Mouse (Mus musculus): ENCODE measurements at regions not wholly inside any gene's neighbourhood (a gene's known extent, or its start where the extent isn't known, plus 50 kb on each side); places are given as distances from the start of the nearest gene placed in this dataset.

DNA sequence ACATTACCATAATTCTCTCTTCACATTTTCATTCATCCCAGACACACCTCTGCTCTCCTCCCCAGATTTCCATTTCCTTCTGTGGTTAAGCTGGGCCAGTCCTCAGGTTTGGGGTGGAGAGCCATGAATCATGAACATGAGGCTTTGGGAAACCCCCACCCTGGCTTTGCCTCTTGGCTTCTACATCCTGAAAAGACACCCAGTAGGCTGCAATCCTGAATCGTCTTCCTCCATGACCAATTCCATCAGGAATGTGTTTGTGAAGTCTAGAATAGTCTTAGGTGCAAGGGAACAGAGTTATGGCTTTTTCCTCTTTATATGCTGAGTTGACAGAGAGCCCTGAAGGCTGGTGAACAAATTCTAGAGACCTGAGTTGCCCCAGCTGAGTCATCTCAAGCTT, 87.0 kb upstream of the Klf7 start:
- DNase-seq (ENCODE audit: extremely low read depth, low read depth), result no peak

DNA sequence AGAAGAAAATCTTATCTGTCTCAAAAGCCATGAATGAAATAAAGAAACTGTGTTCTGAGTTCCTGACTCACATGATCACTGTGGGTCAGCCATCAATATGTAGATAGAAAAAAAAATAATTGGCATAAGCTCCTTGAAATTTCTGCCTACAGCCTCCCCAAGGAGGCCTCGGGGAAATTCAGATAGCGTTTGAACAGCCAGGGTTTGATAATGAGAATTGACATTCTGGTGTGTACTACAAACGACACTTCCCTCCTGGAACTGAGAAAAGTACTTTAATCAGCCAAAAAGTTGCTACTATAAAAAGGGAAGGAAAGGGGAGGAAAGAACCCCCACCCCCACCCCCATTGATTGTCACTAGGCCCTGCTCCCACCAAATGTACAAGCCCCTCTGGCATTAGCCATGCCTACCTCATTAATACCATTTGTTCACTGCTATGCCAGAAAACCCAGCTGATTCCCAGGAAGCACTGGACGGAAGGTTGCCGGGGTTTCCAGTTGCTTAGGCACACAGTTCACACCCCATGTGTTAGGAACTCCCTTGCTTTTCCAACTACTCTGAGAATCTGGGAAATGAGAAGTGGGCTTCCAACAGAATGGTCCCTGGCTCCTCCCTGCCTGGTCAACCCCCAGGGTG, 78.4 kb upstream of the Klf7 start:
- no peak for DNase-seq (ENCODE audit: extremely low read depth, low read depth)

DNA sequence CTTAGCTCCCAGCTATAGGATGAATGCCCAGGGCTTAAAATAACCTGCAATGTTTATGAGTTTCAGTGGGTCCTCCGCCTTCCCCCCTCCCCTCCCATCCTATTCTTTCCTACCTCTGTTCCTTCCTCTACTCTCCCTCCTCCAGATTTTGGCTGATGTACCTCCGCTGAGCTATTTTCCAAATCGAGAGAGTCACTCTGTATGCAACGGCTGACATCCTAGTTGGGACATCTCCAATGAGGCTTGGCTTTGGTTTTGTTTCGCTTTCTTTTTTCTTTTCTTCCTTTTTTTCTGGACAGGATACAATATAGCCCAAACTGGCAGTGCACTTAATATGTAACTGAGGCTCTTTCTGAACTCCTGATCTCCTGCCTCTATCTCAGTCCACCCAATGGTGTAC, 76.7 kb upstream of the Klf7 start:
- DNase-seq (ENCODE audit: extremely low read depth, low read depth), result no peak

DNA sequence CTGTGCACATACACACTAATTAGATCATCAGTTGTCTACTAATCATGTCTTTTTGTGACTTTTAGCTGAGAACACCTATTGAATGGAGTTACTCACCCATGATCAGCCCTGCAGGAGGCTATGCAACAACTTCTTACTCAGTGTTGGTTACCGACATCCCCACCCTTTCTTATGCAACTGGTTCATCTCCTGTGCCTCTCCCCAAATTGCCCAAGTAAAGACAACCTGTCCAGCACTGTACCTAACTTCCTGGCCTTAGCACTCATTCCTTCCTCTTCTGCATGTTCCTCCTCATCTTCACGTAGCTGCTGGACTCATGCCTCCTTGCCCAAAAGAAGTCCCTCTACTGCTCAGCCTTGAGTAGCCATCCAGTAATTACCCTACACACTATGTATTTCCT, 76.2 kb upstream of the Klf7 start:
- DNase-seq (ENCODE audit: extremely low read depth, low read depth), result no peak

DNA sequence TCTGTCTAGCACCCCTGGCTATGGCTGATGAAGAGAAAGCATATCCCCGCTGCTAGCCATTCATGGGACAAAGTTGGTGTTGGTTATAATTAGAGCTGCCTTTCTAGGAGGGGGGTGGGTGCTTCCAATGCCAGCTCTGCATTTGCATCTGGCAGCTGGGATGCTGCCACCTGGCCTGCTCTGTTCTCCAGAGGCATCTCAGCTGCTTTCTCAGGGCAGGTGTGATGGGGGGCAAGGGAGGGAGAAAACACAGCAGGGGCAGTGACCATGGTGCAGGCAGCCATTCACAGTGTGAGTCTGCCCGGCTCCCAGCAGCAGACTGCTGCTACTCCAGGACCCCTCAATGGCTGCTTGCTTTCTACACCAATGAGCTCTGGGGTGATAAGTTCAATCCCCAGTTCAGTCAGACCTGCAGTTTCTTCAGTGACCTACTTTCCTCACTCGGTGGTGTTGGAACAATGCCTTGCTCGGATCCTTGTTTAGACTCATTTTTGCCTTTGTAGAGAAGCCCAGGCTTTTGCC, 73.9 kb upstream of the Klf7 start:
- no peak for DNase-seq (ENCODE audit: extremely low read depth, low read depth)

DNA sequence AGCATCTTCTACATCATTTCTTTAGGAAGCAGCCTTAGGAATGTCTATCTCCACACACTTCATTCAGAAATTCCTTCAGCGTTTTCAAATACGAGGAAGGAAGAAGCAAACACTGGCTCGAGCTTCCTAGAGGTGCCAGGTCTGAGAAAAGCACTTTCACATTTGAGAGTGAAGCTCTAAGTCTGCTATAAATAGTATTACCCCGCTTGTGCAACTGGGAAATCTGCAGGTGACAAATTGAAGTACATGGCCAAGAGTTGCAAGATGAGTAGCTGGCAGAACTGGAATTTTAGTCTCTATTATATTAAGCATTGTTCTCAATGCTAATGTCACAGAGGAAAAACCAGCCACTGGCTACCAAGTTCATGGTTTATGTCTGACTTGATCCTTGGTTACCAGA, 73.2 kb upstream of the Klf7 start:
- DNase-seq (ENCODE audit: extremely low read depth, low read depth), result no peak

DNA sequence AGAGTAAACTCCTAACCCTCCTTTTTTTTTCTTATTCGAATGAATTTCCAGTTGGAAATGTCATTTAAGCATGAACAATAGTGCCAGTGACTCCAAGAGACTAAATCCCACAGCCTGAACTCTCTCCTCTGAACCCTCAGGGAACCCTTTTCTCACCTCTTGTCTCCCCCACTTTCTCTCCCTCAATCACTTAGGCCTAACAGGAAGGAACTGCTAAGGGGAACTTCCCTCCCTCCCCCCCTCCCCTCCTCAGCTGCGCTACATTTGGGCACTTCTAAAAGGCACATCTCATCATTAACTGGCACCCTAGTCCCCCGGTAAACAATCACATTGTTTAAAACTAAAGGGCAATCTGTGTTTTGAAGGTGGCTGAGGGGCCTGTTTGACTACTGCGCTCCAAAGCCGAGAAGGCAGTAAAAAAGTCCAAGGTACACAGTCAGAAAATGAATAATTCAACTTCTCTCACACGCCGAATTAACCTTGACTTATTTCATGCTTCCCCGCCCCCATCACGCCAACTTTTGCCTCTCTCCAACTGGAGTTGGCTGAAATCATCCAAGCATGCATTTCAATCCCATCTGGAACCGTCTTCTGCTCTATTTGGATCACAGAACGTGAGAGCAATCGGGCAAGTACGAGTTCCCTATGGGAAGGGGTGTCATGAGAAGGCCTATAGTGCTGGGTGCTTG, 71.2 kb upstream of the Klf7 start:
- no peak for DNase-seq (ENCODE audit: extremely low read depth, low read depth)

DNA sequence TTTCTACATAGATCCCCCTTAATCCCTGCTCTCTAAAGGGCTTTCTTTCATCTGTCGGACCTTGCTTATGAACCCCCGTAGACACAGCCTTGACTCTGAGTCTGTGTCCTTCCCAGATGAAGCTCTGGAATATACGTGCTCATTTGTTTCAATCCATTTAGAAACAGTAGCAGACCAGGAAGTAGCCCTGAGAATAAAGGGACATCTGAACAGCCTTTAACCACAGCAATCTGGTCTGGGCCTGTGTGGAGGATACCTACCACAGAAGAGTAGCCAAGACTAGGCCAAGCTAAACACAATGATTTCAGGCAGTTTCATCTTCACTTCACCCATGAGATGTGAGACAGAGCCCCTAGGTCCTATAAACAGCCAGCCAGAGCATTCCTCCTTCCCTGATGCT, 70.7 kb upstream of the Klf7 start:
- DNase-seq (ENCODE audit: extremely low read depth, low read depth), result no peak

DNA sequence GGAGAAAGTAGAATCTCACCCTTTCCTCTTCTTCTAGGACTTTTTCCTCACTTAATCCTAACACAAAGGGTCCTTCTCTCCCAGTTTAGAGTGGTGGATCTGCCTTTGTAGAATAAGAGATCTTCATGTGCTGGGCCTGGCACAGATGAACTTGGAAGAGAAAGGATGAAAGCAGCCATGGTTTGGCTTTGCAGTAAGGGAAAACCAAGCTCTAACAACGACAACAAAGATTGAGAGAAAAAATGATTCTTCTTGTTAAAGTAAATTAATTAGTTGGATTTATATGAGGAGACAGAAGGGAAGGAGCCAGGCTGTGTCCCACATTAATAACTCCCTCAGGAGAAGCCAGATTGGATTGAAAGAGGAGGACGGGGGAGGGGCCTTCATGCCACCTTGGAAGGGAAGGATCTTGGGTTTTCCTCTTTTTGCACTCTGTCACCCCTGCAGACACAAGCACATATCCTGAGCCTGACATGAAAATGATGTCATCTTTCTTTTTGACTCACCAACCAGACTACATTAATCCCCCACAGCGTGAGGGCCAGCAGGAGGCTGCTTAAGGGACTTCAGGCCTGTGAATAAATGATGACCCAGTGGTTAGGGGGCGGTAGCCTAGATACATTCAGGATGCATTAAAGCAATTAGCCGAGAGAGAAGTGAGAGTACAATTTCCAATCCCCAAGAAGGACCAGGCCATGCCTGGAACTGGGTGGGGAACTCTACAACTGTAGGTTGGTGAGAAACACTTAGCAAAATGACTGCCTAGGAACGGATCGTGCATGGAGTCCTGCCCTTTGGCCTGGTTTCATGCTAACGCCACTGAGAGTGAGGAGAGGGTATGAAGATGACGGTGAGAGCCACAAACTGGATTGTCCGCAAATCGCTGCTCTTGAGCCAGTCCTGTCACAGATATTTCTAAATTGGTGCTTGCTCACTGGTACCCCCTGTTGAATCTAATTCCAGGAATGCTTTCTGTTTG, 69.4 kb upstream of the Klf7 start:
- no peak for DNase-seq (ENCODE audit: extremely low read depth, low read depth)

DNA sequence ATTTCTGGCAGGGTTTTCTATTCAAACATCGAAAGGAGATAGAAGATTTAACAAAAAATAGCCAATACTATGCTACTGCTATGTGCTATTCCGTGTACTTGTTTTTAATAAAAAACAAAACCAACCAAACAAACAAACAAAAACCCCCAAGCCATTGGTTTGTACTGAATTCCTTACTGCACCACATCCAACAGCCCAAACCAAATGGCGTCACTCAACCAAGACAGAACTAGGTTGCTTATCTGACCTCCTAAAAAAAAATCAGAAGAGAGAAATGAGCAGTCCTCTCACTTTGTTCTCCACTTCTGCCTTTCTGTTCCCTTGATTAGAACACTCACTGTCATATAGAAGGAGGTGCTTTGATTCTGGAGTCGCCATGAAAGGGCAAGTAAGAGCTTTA, 68.6 kb upstream of the Klf7 start:
- no peak for DNase-seq (ENCODE audit: extremely low read depth, low read depth)

DNA sequence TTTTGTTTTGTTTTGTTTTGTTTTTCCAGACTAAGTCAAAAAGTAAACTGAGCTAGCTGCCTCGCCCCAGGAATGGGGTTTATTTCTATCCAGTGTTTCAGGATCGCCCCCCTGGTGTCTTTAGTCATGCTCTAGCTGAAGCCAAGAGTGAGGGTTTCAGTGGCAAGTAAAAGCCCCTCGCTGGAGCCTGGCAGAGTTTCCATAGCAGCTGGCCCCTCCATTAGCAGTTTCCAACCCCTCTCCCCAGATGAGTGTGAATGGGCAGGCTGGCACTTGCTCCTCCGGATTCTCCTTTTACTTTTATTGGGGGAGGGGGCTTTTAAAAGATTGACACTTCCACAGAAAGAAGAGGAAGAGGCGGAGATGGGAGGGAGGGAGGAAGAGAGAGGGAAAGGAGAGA, 68.0 kb upstream of the Klf7 start:
- DNase-seq (ENCODE audit: extremely low read depth, low read depth), result no peak

DNA sequence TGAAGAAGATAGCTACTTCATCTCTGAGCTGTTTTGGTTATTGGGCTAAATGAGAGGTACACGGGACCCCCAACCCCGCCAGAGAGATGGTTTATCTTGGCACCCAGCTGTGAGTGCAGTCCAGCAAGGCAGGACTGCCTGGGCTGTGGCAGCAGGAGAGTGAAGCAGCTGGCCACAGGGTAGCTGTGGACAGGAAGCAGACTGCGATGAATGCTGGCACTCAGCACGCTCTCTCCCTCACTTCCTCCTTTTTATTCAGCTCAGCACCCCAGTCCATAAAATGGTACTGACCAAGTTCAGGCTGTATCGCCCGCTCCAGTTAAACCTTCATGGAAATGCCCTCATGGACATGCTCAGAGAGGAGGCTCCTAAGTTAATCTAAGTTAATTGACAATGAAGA, 67.4 kb upstream of the Klf7 start:
- peak; percentile 49 for DNase-seq (ENCODE audit: extremely low read depth, low read depth)

DNA sequence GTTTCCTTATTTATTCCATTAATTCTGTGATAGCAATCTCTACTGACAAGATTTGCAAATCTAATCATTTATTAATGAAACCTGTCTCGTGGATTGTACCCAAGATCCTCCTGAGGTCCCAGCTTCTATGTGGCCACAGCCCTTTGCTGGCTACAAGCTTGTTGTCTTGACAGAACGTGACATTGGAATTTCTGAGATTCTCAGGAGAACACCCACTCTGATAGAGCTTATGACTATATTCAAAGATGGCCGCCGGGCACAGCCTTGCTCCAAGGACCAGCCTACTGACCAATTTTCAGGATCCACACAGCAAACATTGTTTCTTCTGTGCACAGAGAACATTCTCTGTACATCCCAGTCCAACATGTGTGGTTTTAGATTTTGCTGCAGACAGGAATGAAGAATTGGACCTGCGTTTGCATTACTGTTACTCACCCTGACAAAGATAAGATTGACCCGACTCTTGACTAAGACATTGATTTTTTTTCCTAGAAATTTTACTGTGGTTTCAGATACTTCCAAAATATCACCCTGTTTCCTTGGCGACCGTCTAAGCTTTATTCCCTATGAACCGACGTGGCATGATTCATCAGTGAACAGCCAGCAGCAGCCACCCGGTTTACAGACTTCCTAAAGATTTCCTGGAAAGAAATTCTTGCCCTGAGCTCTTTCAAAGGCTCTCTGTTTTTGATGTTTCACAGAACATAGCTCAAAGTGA, 65.9 kb upstream of the Klf7 start:
- DNase-seq (ENCODE audit: extremely low read depth, low read depth), result no peak

DNA sequence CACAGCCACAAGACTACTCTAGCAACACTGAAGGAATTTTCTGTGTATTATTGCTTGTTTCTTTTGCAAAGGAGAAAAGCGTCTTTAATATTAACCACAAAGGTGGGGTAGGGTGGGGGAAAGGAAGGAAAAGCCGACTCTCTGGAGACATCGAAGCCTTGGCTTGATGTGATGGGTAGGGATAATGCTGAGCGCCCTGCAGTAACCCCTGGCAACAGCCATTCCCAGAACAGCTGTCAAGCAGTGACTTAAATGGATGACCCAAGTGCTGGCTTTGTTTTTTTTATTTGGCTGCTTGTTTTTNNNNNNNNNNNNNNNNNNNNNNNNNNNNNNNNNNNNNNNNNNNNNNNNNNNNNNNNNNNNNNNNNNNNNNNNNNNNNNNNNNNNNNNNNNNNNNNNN, 51.6 kb upstream of the Klf7 start:
- DNase-seq (ENCODE audit: extremely low read depth, low read depth), result no peak

DNA sequence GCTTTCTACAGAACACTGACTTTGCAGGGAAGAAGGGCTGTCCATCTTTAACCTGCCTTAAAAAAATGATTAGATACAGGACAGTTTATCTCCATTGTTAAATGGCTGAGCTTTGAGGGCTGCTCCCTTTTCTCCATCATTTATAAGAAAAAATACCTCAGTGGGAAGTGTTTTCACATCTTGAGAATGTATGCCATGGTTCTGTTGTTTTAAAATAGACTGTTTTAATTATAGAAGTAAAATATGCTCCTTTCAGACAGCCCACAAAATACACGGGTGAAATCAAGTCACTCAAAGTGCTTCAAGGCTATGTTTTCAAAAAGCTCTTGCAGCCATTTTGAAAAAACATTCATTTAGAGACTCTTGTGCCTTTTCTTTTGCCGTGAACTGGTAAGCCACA, 50.0 kb upstream of the Klf7 start:
- no peak for DNase-seq (ENCODE audit: extremely low read depth, low read depth)

Measured in MEL-GATA-1-ER (cell line).